Mouse (Mus musculus) ZHBTc4 (cell line): ENCODE measurements around the gene BC005537.
"Not testable (repeated sequence)": the region's sequence is repeated elsewhere in the genome, so short reads cannot be mapped to it uniquely, and the experiment has no call there.

ENCODE experiments used
- DNase-seq: peaks from one replicate; pipeline ENCODE4 v3.0.0-alpha.2; 2011; ENCODE audit warnings: low read depth, low spot score

BC005537 gene

DNA sequence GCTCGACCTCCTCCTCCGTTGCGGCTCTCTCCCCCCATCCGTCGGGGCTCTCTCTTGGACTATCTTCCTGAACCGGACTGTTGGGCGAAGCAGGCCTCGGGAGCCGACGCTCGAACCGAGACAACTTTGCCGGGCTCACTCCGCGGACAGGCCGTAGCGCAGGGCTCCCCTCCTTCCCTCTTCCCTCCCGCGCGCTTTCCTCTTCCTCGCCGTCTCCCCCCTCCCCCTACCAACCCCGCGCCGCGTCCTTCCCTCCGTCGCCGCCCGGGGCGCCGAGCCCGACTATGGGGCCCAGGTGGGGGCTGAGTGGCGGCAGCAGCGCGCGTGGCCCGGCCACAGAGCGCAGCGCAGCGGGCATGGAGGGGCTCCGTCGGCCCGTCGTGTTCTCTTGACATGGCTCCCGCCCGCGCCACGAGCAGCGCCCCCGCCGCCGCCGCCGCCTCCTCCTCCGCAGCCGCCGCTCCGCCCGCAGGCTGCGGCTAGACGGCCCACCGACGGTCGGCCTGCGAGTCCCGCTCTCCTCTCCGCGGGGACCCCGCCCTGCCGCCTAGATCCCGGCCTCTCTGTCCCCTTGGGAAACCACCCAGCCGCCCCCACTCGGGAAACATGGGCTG, at the start of gene BC005537:
Gene BC005537 (plus strand): TSS at position 350 of the 614 bp plus-strand sequence.
- no peak for DNase-seq

DNA sequence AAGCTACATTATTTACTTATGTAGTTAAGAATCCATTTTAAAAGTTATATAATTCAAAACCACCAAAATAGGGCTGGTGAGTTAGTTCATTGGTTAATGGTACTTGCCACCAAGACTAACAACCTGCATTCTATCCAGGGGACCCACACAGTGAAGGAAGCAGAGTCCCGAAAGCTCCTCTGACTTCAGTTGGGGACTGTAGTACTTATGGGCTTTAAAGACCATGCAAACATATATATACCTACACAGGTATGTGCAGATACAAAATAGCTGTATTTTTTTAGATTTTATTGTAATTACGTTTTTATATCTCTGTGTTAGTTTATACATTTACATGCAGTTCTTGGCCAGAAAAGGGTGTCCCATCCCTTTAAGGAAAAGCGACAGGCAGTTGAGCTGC, 44.7 kb upstream of the BC005537 start:
- no peak for DNase-seq

DNA sequence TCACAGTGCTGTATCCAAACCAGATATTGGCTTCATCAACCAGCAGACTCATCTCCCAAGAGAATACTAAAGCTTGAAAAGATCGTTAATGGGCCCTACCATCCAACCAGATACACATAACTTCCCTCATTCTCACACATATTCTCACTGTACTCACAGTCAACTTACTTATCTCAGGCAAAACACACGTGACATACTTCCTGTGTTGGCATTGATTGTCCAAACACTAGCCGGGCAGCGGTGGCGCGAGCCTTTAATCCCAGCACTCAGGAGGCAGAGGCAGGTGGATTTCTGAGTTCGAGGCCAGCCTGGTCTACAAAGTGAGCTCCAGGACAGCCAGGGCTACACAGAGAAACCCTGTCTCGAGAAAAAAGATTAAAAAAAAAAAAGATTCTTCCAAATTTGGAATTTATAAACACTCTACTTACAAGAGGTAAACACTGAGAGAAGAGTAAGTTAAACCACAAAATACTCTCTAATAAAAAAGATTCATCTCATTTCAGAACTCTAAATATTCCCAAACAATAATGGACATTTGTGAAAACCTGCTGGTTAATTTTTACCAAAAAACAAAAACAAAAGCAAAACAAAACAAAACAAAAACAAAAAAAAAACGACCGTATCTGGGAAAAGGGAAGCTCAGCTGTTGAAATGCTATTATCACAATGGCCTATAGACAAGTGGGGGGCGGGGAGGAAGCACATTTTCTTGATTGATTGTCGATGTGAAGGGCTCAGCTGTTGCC, 43.5 kb upstream of the BC005537 start:
- DNase-seq: no peak

DNA sequence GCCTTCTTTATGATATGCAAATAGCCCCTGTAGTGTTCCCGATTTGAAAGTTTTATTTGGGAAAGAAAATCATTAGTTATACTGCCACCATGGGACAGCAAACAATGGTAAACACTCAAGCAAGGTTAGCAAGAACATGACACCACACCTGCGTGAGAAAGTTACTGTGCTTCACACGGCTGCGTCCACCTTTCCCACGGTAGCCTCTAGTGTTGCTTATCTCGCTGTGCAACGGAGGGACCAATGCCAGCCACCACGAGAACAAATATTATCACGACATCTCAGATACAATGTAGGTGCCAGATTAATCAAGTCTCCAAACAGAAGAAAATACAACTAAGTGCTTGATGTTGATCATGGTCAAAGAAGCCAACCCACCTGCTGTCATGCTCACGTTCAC, 42.0 kb upstream of the BC005537 start:
- DNase-seq: no peak

DNA sequence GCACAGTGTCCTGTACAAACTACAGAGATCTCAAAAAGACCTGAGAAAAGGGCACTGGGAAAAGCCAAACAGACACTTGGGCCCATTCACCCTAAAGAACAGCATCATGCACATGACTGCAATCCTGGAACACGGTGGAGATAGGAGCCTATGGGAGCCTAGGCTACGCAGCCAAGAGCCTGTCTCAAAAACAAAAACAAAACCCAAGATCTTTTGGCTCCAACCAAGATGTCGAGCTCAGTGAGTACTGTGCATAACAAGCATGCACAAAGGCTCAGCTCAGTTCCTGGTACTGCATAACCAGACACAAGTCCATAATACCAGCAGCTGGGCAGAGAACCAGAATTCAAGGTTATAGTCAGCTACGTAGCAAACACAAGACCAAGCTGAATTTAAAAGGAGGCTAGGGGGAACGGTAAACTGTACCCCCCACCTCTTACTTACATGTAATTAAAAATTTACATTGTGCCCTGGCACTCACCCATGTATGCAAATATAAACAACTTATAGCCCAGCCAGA, 41.0 kb upstream of the BC005537 start:
- no peak for DNase-seq

DNA sequence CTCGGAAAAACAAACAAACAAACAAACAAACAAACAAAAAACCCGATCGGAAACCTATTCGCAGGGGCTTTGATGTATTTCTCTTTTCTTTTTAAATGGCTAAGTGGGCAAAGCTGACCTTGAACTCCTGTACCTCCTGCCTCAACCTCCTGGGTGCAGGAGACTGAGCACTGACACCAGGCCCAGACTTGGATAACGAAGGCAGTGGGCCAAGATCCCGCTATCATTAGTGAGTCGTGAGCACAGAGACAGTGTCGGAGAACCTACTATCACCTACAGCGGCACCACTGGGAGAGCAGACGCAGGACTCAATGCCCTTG, 40.4 kb upstream of the BC005537 start:
- DNase-seq: no peak

DNA sequence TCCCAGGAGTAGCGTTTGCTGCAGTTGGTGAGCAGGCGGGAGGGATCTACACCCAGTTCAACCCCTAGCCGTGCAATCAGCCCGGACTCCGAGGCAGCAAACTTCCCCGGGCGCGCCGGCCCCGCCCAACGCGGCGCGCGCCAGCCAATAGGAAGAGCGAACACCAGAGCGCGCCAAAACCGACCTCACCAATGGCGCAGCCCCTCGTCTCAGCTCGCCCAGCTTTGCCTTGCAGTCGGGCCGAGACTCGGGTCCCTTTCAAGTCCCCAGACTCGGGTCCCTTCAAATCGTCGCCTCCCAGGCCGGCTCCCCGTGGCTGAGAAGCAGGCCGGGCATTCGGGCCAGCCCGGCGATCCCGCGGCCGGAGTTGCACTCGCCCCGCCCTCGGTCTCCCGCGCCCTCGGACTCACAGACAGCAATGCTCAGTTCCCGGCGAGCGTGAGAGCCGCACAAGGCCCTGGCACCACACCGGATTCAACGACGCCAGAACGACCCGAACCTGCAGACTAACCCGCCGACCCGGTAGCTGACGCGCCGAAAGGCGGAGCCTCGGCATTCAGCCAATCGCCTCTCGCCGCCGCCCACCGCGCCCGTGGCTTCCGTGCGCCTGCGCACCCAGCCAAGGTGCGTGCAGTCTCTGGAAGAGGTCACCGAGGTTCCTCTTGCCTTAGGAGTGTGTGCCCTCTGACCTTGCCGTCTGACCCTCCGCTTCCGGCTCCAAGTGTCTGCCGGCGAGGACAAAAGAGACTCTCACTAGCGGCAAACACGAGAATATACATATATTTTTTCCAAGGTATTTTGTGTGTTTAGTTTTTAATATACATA, 39.8 kb upstream of the BC005537 start, which contains the start of gene Gmnn:
Gene Gmnn (minus strand): TSS at position 521 of the 825 bp plus-strand sequence.
- DNase-seq: peak; percentile 98

DNA sequence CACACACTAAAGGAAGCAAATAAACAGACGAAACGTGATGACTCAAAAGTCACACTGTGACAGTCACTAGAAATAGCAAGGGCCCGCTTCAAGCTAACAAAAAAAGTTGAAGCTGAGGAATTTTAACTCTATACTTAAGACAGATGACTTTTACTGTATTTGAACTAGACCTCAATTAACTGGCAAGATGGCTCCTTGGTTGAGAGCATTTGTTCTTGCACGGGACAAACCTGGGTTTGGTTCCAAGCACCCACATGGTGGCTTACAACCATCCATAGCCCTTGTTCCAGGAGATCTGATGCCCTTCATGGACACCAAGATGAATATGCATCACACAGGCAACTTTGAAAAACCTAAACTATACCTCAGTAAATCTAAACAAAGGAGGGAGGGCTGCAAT, 39.2 kb upstream of the BC005537 start:
- DNase-seq: no peak

DNA sequence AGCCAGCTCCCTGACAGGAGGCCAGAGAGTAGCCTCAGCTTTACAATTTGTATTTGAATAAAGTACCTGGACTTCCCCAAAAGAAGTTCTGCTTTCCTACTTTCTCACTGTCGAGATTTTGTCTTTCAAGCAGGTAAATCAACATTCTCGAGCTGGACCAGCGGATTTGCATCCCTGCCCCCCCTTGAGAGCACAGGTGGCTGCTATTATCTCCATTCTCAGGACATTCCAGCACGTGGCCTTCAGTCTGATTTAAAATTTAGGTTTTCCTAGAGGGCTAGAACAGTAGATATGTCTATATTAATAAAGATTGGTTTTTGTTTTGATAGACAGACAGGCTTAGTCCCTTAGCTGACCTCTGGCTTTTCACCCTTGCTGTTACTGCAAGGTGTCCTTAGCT, 33.6 kb upstream of the BC005537 start:
- DNase-seq: not testable (repeated sequence)

DNA sequence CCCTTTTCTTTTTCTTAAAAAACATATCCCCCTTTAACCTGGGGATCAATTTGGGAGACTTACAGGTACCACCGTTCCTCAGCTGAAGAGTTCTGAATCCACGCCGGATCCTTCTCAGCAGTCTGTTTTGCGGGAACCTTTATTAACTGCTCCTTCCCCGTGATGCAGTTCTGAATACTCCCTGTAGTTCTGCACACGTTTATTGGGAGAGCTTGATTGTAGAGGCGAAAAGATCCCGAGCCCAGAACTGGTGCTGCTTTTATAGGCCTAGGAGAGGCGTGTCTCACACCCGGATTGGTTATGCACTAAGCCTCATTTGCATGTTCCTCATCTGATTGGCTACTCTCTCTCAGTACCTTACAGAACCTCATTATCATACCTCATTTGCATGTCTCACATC, 30.0 kb upstream of the BC005537 start:
- not testable (repeated sequence) for DNase-seq

DNA sequence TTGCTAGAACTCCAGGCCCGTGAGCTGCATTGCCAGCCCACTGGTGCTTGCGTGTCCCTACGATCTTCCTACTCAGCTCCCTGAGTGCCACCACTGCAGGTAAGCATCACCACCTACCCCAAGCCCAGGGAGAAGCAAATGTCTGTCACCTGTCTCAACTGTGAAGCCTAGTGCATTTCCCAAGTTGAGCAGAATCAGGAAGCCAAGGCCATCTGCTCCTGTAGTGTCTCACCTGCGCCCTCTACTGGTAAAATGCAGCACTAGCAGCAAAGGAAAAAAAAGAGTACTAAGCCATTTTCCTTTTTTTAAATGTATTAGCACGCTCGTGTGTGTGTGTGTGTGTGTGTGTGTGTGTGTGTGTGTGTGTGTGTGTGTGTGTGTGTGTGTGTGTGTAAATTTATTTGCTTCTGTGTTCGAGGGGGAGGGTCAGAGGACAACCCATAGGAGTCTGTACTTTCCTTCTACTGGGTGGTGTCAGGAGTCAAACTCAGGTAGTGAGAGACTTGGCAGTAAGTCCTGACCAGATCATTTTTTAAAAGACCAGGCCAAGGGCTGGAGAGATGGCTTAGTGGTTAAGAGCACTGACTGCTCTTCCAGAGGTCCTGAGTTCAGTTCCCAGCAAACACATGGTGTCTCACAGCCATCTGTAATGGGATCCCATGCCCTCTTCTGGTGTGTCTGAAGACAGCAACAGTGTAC, 25.2 kb upstream of the BC005537 start:
- peak; percentile 80 for DNase-seq

DNA sequence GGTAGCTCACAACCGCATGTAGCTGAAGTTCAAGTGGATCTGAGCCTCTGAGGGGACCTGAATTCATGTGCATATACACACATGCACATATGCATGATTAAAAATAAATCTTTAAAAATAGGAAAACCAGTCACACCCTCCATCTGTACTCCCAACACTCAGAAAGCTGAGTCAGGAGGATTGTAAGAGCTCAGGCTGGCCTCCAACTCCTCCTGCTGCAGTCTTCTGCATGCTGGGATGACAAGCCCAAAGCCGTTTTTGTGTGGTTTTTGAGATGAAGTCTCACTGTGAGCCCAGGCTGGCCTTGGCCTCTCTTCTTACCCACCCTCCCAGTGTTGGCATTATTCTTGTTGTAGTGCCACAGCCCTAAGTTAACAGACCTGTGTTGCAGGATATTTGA, 23.4 kb upstream of the BC005537 start:
- no peak for DNase-seq

DNA sequence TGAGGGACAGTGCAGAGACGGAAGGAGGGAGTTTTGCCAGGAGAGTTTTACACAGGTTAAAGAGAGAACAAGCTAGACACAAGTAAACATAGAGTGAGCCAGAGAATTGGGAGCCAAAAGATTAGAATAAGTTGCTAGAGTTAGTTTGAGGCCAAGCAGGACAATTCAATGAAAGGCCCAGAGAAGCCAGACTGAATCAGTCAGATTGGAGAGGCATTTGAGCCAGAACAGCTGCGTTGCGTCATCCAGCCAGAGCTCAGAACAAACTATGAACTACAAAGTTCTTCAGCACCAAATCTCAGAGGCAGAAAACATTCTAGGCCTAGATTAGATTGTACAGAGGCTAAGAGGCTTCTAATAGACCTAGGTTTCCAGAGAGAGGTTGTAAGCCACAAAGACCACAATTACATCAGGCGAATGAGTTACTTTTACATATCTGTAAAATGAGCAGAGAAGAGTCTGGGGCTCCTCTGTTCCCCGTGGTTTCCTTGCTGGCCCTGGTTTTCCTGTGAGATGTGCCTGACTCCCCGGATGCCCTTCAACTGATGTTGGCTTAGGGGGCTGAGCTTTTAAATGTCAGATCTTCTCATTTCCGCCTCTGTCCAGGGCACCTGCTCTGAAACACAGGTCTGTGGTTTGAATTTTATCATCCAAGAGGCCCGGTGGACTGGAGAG, 22.6 kb upstream of the BC005537 start:
- no peak for DNase-seq

DNA sequence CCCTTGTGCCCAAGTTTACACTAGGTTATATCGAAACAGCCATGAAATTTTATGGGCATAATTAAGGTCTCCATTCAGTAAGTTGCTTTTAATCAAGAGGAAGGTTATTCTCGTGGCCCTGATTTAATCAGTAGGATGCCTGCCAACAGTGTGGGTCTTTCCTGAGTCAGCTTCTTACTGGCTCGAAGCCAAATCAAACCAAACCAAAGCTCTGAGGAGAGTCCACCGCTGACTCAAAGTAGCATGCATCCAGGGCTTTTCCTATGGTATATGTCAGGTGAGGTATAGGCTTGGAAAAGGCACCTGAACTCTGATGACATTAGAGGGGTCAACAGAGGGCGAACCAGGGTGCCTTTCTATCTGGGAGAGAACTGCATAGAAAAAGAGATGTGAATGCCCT, 19.5 kb upstream of the BC005537 start:
- DNase-seq: no peak

DNA sequence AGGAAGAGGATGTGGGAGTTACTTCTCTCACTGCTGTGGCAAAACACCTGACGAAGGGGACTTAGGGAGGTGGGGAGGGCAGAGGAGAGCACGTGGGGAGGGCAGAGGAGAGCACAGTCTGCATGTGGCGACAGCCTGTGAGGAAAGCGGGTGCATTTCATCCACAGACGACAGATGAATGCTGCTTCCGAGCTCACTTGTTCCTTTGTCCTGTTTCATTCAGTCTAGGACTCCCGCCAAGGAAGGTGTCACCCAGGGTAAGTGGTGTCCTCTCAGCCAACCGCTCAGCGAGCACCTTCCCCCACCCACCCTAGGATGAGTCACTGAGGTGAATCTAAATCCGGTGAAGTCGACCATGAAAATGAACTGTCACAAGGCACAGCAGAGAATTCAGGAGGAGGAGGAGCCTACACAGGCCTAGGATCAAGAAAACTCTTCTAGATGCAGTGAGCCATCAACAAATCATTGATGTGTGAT, 15.4 kb upstream of the BC005537 start:
- DNase-seq: peak; percentile 24

DNA sequence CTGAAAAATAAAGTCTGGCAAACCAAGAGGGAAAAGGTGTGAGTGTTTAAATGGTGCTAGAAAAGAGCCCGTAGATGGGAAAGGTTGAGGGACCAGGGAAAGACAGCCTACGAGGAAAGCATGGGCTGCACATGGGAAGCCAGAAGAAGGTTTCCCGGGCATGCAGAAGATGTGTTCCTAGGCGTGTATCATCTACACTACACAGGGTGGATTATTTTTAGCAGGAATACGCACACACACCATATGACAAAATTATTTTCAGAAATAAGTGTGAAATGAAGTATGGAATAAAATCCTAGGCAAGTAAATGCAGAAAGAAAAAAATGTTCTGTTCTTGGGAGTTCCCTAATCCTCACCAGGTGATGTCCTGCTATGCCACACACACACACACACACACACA, 14.0 kb upstream of the BC005537 start:
- DNase-seq: no peak

DNA sequence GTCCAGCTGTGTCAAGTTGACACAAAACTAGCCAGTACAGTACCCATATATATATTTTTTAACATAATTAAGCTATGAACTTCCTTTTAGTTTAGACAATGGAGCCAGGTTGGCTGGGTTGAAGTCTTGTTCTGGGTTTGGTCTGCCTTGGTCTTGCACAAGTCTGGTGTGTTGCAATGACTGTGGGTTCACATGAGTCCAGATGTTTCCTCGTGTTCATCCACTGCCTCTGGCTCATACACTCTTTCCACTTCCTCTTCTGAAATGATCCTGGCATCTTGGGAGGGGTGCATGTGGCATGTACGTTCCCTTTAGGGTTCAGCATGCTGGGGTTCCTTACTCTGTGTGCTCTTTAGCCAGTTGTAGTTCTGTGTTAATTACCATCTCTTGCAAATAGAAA, 10.1 kb upstream of the BC005537 start:
- no peak for DNase-seq

DNA sequence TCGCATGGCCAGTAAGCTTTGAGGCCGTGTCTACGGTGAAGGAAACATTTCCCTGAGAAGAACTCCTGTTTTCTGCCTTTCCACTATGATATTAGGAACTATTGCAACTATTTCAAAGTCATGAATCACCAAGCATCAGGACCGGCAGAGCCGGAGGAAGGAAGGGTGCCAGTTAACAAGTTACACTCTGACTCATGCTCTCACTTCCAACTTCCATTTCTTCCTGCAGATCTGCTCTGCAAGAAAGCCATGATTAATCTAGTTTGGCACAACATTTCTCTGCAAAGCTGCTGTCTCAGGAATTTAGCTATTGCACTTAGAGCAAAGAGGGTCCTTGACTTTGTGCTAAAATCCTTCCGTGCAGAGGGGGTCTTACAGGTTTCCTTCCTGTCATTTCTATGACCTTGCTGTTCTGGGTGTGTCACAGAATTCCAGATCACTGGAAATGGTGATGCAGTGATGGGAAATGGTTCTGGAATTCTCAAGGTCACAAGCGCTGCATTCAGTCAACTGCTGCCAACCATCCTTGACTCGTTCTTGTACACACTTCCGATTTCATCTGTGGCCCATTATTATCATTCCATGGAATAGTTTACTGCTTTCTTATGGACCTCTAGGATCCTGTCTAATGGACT, 8.9 kb upstream of the BC005537 start:
- peak; percentile 45 for DNase-seq

DNA sequence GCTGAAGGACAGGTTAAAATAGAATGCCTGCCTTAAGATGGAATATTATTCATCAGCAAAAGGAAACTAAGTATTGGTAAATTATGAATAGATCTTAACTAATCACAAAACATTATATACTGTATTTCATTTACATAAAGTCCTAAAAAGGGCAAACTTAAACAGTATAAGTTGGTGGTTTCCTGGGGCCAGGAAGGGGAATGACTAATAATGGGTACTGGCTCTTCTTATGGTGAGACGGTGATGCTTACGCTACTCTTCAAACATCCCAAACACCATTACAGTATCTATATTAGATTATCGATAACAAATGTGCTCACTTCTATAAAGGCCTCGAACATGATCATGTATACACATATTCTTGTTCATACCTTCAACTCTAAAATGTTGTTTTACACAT, 2.8 kb upstream of the BC005537 start:
- DNase-seq: no peak

DNA sequence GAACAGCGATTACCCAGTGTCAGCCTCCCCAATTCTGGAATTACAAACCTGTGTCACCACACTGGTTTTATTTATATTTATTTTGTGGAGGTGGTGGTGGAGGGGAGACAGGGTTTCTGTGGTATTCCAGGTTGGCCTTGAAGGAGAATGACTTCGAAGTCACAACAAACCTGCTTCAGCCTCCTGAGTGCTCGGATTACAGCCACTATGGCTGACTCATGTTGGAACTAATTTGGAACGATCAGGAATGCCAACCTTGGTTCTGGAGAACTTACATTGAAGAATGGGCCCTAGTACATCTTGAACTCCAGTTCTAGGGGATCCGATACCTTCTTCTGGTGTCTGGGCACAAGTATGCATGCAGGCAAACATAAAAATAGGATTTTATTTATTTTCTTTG, 2.1 kb upstream of the BC005537 start:
- DNase-seq: no peak
